Mouse (Mus musculus) heart, postnatal 0 days (tissue): ENCODE measurements at regions not wholly inside any gene's neighbourhood (a gene's known extent, or its start where the extent isn't known, plus 50 kb on each side); places are given as distances from the start of the nearest gene placed in this dataset.

Experiments used
- CTCF ChIP-seq: IDR thresholded peaks from 2 replicates; pipeline ENCODE4 v1.5.1; 2016; ENCODE audit warnings: antibody characterized with exemption, control low read depth, low read depth
- EP300 ChIP-seq: IDR thresholded peaks from 2 replicates; pipeline ENCODE4 v1.6.1; 2016; ENCODE audit warnings: antibody characterized with exemption, low read depth

GRCm38 (mm10) chr14:102674635-102675034 lies 307.8 kb downstream of the Kctd12 start:
- TF ChIP-seq CTCF, result no peak
- TF ChIP-seq EP300, result no peak
